Mouse (Mus musculus): ENCODE data around the gene Ism2. TPM values are rescaled to one million over a fixed set of nuclear protein-coding genes. Genes with fewer than 3 reads are reported as not detected.

Gene Ism2
- polyA plus RNA-seq, 1 experiment: 0.23 TPM

GRCm38 (mm10) chr12:87293934-87294333 lies 5.6 kb downstream of the Ism2 start:
- H3K27me3 ChIP-seq (ENCODE audit: control insufficient read depth, insufficient read depth, low read length): no peaks in the 10 kb centered on the region
- peaks cover under 1% of the 10 kb centered on the region; the same call in 1 of the 2 replicates for H3K4me1 ChIP-seq (ENCODE audit: control insufficient read depth, insufficient read depth, low read length)
- TF ChIP-seq POLR2A (IDR thresholded peaks at IDR 0.05; ENCODE audit: control insufficient read depth, low read depth, low read length) (no peak), CTCF (IDR thresholded peaks at IDR 0.05; ENCODE audit: control insufficient read depth, insufficient read depth, insufficient replicate concordance, low read depth, low read length) (no peak)
- H3K27ac ChIP-seq (ENCODE audit: control insufficient read depth, insufficient read depth, low read depth, low read length): no peak overlapping the region
- H3K36me3 ChIP-seq (ENCODE audit: control insufficient read depth, insufficient read depth, low read length): no peaks in the 10 kb centered on the region
- no peak overlapping the region for H3K4me3 ChIP-seq (ENCODE audit: control insufficient read depth, low read depth, low read length)

- Histone ChIP-seq H3K36me3 (ENCODE audit: control insufficient read depth, insufficient read depth, low read length) (no peaks in the 10 kb centered on the region), H3K27ac (ENCODE audit: control insufficient read depth, insufficient read depth, low read depth, low read length) (no peak overlapping the region), H3K27me3 (ENCODE audit: control insufficient read depth, insufficient read depth, low read length) (no peaks in the 10 kb centered on the region), H3K4me3 (ENCODE audit: control insufficient read depth, low read depth, low read length) (no peak overlapping the region), H3K4me1 (ENCODE audit: control insufficient read depth, insufficient read depth, low read length) (no peaks in the 10 kb centered on the region)
- no peak for TF ChIP-seq CTCF (IDR thresholded peaks at IDR 0.05; ENCODE audit: control insufficient read depth, insufficient read depth, insufficient replicate concordance, low read depth, low read length)
- TF ChIP-seq POLR2A (IDR thresholded peaks at IDR 0.05; ENCODE audit: control insufficient read depth, low read depth, low read length): no peak
Observed at GRCm38 (mm10) chr12:87289100-87289499, 10.4 kb downstream of the Ism2 start.

GRCm38 (mm10) chr12:87284726-87285125 lies 14.8 kb downstream of the Ism2 start:
- Histone ChIP-seq H3K4me1 (ENCODE audit: control insufficient read depth, insufficient read depth, low read length) (no peaks in the 10 kb centered on the region), H3K36me3 (ENCODE audit: control insufficient read depth, insufficient read depth, low read length) (no peaks in the 10 kb centered on the region), H3K27ac (ENCODE audit: control insufficient read depth, insufficient read depth, low read depth, low read length) (no peak overlapping the region), H3K27me3 (ENCODE audit: control insufficient read depth, insufficient read depth, low read length) (no peaks in the 10 kb centered on the region), H3K4me3 (ENCODE audit: control insufficient read depth, low read depth, low read length) (no peak overlapping the region)
- TF ChIP-seq CTCF (IDR thresholded peaks at IDR 0.05; ENCODE audit: control insufficient read depth, insufficient read depth, insufficient replicate concordance, low read depth, low read length) (no peak), POLR2A (IDR thresholded peaks at IDR 0.05; ENCODE audit: control insufficient read depth, low read depth, low read length) (no peak)

GRCm38 (mm10) chr12:87284268-87284667 lies 15.2 kb downstream of the Ism2 start:
- Histone ChIP-seq H3K4me3 (ENCODE audit: control insufficient read depth, low read depth, low read length) (no peak overlapping the region), H3K4me1 (ENCODE audit: control insufficient read depth, insufficient read depth, low read length) (no peaks in the 10 kb centered on the region), H3K36me3 (ENCODE audit: control insufficient read depth, insufficient read depth, low read length) (no peaks in the 10 kb centered on the region), H3K27ac (ENCODE audit: control insufficient read depth, insufficient read depth, low read depth, low read length) (no peak overlapping the region), H3K27me3 (ENCODE audit: control insufficient read depth, insufficient read depth, low read length) (no peaks in the 10 kb centered on the region)
- TF ChIP-seq CTCF (IDR thresholded peaks at IDR 0.05; ENCODE audit: control insufficient read depth, insufficient read depth, insufficient replicate concordance, low read depth, low read length): no peak
- TF ChIP-seq POLR2A (IDR thresholded peaks at IDR 0.05; ENCODE audit: control insufficient read depth, low read depth, low read length): no peak

GRCm38 (mm10) chr12:87283706-87284105 lies 15.8 kb downstream of the Ism2 start:
- H3K27ac ChIP-seq (ENCODE audit: control insufficient read depth, insufficient read depth, low read depth, low read length): no peak overlapping the region
- H3K4me1 ChIP-seq (ENCODE audit: control insufficient read depth, insufficient read depth, low read length): no peaks in the 10 kb centered on the region
- H3K4me3 ChIP-seq (ENCODE audit: control insufficient read depth, low read depth, low read length): no peak overlapping the region
- TF ChIP-seq POLR2A (IDR thresholded peaks at IDR 0.05; ENCODE audit: control insufficient read depth, low read depth, low read length) (no peak), CTCF (IDR thresholded peaks at IDR 0.05; ENCODE audit: control insufficient read depth, insufficient read depth, insufficient replicate concordance, low read depth, low read length) (no peak)
- no peaks in the 10 kb centered on the region for H3K36me3 ChIP-seq (ENCODE audit: control insufficient read depth, insufficient read depth, low read length)
- H3K27me3 ChIP-seq (ENCODE audit: control insufficient read depth, insufficient read depth, low read length): no peaks in the 10 kb centered on the region

DNA sequence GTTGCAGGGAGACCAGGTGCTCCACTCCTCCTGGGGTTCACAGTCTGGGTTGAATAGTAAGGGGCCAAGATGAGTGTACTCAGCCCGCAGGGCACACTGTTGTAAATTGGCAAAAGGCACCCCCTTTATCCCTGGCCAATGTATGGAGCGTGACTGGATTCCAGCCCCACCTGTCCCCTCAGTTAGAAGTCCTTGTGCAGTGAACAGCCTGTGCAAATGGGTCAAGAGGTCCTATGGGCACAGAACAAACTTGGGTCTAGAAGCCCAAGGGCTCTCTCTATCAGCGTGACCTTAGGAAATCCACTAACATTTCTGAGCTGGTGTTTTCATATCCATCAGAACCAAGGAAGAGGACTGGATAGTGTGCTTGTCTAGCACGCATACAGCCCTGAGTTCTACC lies 16.8 kb downstream of the Ism2 start:
- TF ChIP-seq POLR2A (IDR thresholded peaks at IDR 0.05; ENCODE audit: control insufficient read depth, low read depth, low read length) (no peak), CTCF (IDR thresholded peaks at IDR 0.05; ENCODE audit: control insufficient read depth, insufficient read depth, insufficient replicate concordance, low read depth, low read length) (no peak)
- H3K4me3 ChIP-seq (ENCODE audit: control insufficient read depth, low read depth, low read length): no peak overlapping the region

DNA sequence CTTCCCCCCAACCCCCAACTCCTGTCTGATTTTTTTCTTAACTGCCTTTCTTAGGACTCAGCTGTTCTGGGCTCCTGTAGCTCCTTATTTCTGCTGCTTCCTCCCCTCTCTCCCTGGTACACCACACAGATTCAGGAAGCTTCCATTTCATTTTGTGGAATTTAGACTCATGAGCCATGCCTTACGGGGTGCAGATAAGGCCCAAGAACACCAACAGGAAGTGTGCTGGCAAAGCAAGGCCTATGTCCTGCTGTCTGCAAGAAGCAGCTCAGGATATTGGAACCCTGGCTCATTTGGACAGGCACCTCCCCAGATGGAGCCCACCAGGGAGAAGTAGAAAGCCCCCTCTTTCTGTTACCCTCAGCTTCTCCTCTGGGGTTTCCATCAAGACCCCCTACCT lies 17.7 kb downstream of the Ism2 start:
- Histone ChIP-seq H3K36me3 (ENCODE audit: control insufficient read depth, insufficient read depth, low read length) (no peaks in the 10 kb centered on the region), H3K4me3 (ENCODE audit: control insufficient read depth, low read depth, low read length) (no peak overlapping the region), H3K4me1 (ENCODE audit: control insufficient read depth, insufficient read depth, low read length) (no peaks in the 10 kb centered on the region), H3K27ac (ENCODE audit: control insufficient read depth, insufficient read depth, low read depth, low read length) (no peak overlapping the region), H3K27me3 (ENCODE audit: control insufficient read depth, insufficient read depth, low read length) (no peaks in the 10 kb centered on the region)
- TF ChIP-seq POLR2A (IDR thresholded peaks at IDR 0.05; ENCODE audit: control insufficient read depth, low read depth, low read length) (no peak), CTCF (IDR thresholded peaks at IDR 0.05; ENCODE audit: control insufficient read depth, insufficient read depth, insufficient replicate concordance, low read depth, low read length) (no peak)

More for the DNA sequence above, 16.8 kb downstream of the Ism2 start:
- Histone ChIP-seq H3K4me1 (ENCODE audit: control insufficient read depth, insufficient read depth, low read length) (no peaks in the 10 kb centered on the region), H3K27ac (ENCODE audit: control insufficient read depth, insufficient read depth, low read depth, low read length) (no peak overlapping the region), H3K27me3 (ENCODE audit: control insufficient read depth, insufficient read depth, low read length) (no peaks in the 10 kb centered on the region), H3K36me3 (ENCODE audit: control insufficient read depth, insufficient read depth, low read length) (no peaks in the 10 kb centered on the region)

- no peak overlapping the region for H3K27ac ChIP-seq (ENCODE audit: control insufficient read depth, insufficient read depth, low read depth, low read length)
Observed at GRCm38 (mm10) chr12:87279879-87280278, 19.6 kb downstream of the Ism2 start.

More at GRCm38 (mm10) chr12:87279879-87280278, 19.6 kb downstream of the Ism2 start:
- no peak for TF ChIP-seq CTCF (IDR thresholded peaks at IDR 0.05; ENCODE audit: control insufficient read depth, insufficient read depth, insufficient replicate concordance, low read depth, low read length)
- TF ChIP-seq POLR2A (IDR thresholded peaks at IDR 0.05; ENCODE audit: control insufficient read depth, low read depth, low read length): no peak
- H3K36me3 ChIP-seq (ENCODE audit: control insufficient read depth, insufficient read depth, low read length): no peaks in the 10 kb centered on the region; the same call in 1 of the 2 replicates
- H3K4me1 ChIP-seq (ENCODE audit: control insufficient read depth, insufficient read depth, low read length): no peaks in the 10 kb centered on the region
- no peaks in the 10 kb centered on the region for H3K27me3 ChIP-seq (ENCODE audit: control insufficient read depth, insufficient read depth, low read length)
- no peak overlapping the region for H3K4me3 ChIP-seq (ENCODE audit: control insufficient read depth, low read depth, low read length)
